8 mouse cellular contexts compared by ENCODE assay signal in the genomic region with DNA sequence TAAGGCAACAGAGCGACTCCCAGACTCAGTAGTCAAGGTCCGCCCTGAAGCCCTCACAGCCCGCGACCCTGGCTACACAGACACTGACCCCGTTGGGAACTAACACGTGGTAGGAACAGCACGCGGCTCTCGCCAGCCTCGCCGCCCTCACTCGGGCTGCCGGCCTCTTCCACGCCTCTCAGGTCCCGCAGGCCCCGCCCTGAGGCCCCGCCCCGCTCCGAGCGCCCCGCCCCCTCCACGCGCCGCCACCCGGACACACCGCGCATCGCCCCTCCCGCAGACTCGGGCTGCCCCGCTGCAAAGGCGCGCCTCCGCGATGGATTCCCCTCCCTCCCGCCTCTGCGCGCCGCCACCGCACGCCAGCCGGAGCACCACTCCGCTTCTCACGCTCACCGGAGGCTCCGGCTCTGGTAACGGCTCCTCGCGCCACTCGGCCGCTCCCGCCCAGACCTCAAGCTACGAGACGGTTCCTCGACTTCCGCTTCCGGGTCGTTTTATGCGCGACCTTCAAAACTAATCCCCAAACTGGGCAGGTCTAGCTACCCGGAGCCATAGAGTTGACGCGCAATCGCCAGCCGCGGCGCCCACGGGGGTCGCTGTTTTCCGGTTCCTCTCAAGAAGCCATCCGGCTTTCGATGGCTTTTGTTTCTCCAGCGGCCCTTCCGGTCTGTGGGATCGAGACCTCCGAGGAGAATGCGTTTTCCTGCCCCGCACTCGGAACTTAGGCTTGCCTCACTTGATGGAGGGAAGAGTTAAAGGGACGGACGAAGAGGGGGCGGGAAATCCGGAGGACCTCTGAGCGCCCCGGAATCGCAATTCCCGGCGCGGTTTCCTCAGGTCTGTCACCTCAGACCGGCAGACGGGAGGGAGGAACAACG. TPM values are rescaled to one million over a fixed set of nuclear protein-coding genes. Genes with fewer than 3 reads are reported as not detected.
DNase-seq lines count a peak whose midpoint lies in the region; ATAC-seq and TF ChIP-seq lines count a peak whose summit lies in the region.

Gene Eif1ad (plus strand): TSS at position 567 of the 878 bp plus-strand sequence.

- under 1% methylated on average over 83 of the region's 92 CpGs for WGBS in forebrain, embryonic 11.5 days
- under 1% methylated on average over 78 of the region's 92 CpGs for WGBS in heart, embryonic 16.5 days
- under 1% methylated on average over 92 of the region's 92 CpGs for WGBS in liver, embryonic 15.5 days (ENCODE audit: insufficient replicate concordance)
- WGBS in neural tube, embryonic 12.5 days, result under 1% methylated on average over 89 of the region's 92 CpGs

- TF ChIP-seq RAD21 in CH12.LX (IDR thresholded peaks at IDR 0.05; ENCODE audit: low read depth, low read length), result no peak

- peaks cover 41% of the 10 kb centered on the region for H3K79me2 ChIP-seq in CH12.LX (replicated peaks; ENCODE audit: control insufficient read depth, extremely low read depth, insufficient read depth, poor library complexity, severe bottlenecking)

- peak within 1 kb of the TSS; percentile 81 to 98 (median 94) for H3K4me3 ChIP-seq in CH12.LX (replicated peaks in 1 of 3; ENCODE audit: low read depth in 2 of 3, low read length in 2 of 3, poor library complexity in 1 of 3)
- peak within 1 kb of the TSS; percentile 92 for H3K4me3 ChIP-seq in forebrain, embryonic 11.5 days (ENCODE audit: low read depth, low read length)
- peak within 1 kb of the TSS; percentile 99 for H3K4me3 ChIP-seq in heart, embryonic 16.5 days (ENCODE audit: low read length)
- H3K4me3 ChIP-seq in liver, embryonic 15.5 days (replicated peaks), result peak within 1 kb of the TSS; percentile 78
- H3K4me3 ChIP-seq in neural tube, embryonic 12.5 days, result peak within 1 kb of the TSS; percentile 90

- H3K4me2 ChIP-seq in CH12.LX (ENCODE audit: insufficient read depth, low read depth, poor library complexity, severe bottlenecking), result peak within 1 kb of the TSS; percentile 80
- H3K4me2 ChIP-seq in forebrain, embryonic 11.5 days (ENCODE audit: low read depth, low read length, severe bottlenecking), result peak within 1 kb of the TSS; percentile 91
- peak within 1 kb of the TSS; percentile 98 for H3K4me2 ChIP-seq in heart, embryonic 16.5 days (ENCODE audit: low read depth, low read length)
- peak within 1 kb of the TSS; percentile 93 for H3K4me2 ChIP-seq in liver, embryonic 15.5 days
- H3K4me2 ChIP-seq in neural tube, embryonic 12.5 days (replicated peaks), result peak within 1 kb of the TSS; percentile 90

- peaks cover 33 to 58% of the 10 kb centered on the region in 2 experiments for H3K36me3 ChIP-seq in CH12.LX (replicated peaks in 1 of 2; ENCODE audit: control insufficient read depth in 1 of 2, insufficient read depth in 1 of 2, low read length in 1 of 2)
- peaks cover 17% of the 10 kb centered on the region for H3K36me3 ChIP-seq in forebrain, embryonic 11.5 days (ENCODE audit: control insufficient read depth, insufficient read depth, low read length)
- peaks cover 34% of the 10 kb centered on the region for H3K36me3 ChIP-seq in heart, embryonic 16.5 days (ENCODE audit: control insufficient read depth, insufficient read depth)
- peaks cover 49% of the 10 kb centered on the region for H3K36me3 ChIP-seq in liver, embryonic 15.5 days (replicated peaks)
- H3K36me3 ChIP-seq in neural tube, embryonic 12.5 days, result peaks cover 45% of the 10 kb centered on the region

- DNase-seq in CH12.LX (ENCODE audit: extremely low read depth), result peak; percentile 97
- DNase-seq in c-Kit-positive CD71-positive TER-119-negative erythroid progenitor cells, embryonic 14.5 days (ENCODE audit: low read depth), result peak; percentile 95
- DNase-seq in forebrain, embryonic 11.5 days (ENCODE audit: low spot score), result peak; percentile 97
- peak; percentile 97 for DNase-seq in kidney, postnatal 36 days
- peak; percentile 99 for DNase-seq in telencephalon, adult 2 months (ENCODE audit: low read depth, low spot score)

- peaks cover 19 to 44% of the 10 kb centered on the region in 2 experiments for H3K4me1 ChIP-seq in CH12.LX (ENCODE audit: control insufficient read depth in 1 of 2, insufficient read depth in 2 of 2)
- peaks cover 10% of the 10 kb centered on the region for H3K4me1 ChIP-seq in forebrain, embryonic 11.5 days (replicated peaks; ENCODE audit: control insufficient read depth, insufficient read depth, low read length)
- peaks cover 20% of the 10 kb centered on the region for H3K4me1 ChIP-seq in heart, embryonic 16.5 days (ENCODE audit: control insufficient read depth, insufficient read depth, low read length)
- H3K4me1 ChIP-seq in liver, embryonic 15.5 days (replicated peaks), result peaks cover 40% of the 10 kb centered on the region
- H3K4me1 ChIP-seq in neural tube, embryonic 12.5 days, result peaks cover 22% of the 10 kb centered on the region

- H3K27ac ChIP-seq in CH12.LX (ENCODE audit: insufficient read depth, low read depth), result peak within 1 kb of the TSS; percentile 88
- H3K27ac ChIP-seq in forebrain, embryonic 11.5 days (ENCODE audit: low read depth, low read length), result peak within 1 kb of the TSS; percentile 84
- peak within 1 kb of the TSS; percentile 98 for H3K27ac ChIP-seq in heart, embryonic 16.5 days (ENCODE audit: low read length)
- H3K27ac ChIP-seq in liver, embryonic 15.5 days (replicated peaks), result peak within 1 kb of the TSS; percentile 95
- H3K27ac ChIP-seq in neural tube, embryonic 12.5 days, result peak within 1 kb of the TSS; percentile 54

- no peaks in the 10 kb centered on the region for H3K9me3 ChIP-seq in CH12.LX (replicated peaks; ENCODE audit: low read length)
- H3K9me3 ChIP-seq in forebrain, embryonic 11.5 days (ENCODE audit: control insufficient read depth, low read length), result no peaks in the 10 kb centered on the region
- no peaks in the 10 kb centered on the region for H3K9me3 ChIP-seq in heart, embryonic 16.5 days (replicated peaks; ENCODE audit: control insufficient read depth, low read length)
- H3K9me3 ChIP-seq in liver, embryonic 15.5 days (replicated peaks), result no peaks in the 10 kb centered on the region
- H3K9me3 ChIP-seq in neural tube, embryonic 12.5 days, result no peaks in the 10 kb centered on the region

- peak within 1 kb of the TSS; percentile 91 for H3K9ac ChIP-seq in CH12.LX (ENCODE audit: insufficient read depth, low read depth)
- peak within 1 kb of the TSS; percentile 89 for H3K9ac ChIP-seq in forebrain, embryonic 11.5 days (ENCODE audit: low read length)
- peak within 1 kb of the TSS; percentile 90 for H3K9ac ChIP-seq in heart, embryonic 16.5 days (ENCODE audit: low read length)
- H3K9ac ChIP-seq in liver, embryonic 15.5 days, result peak within 1 kb of the TSS; percentile 81
- peak within 1 kb of the TSS; percentile 86 for H3K9ac ChIP-seq in neural tube, embryonic 12.5 days

- dilution Hi-C loops in CH12.LX (cut with MboI; ENCODE audit: extremely low pct_ligation_motif_present, extremely low pct_unique_long_range_greater_than_20kb, low sequenced_read_pairs), result no loop called here

- peak in 1 of 2 experiments; percentile 0; a peak in 1 of 4 replicates for TF ChIP-seq CTCF in CH12.LX (conservative IDR thresholded peaks at IDR 0.05 in 1 of 2, IDR thresholded peaks at IDR 0.05 in 1 of 2; ENCODE audit: low read depth in 2 of 2, low read length in 2 of 2)

- H3K27me3 ChIP-seq in CH12.LX (replicated peaks), result no peaks in the 10 kb centered on the region
- H3K27me3 ChIP-seq in forebrain, embryonic 11.5 days (ENCODE audit: control insufficient read depth, insufficient read depth, low read length), result no peaks in the 10 kb centered on the region
- no peaks in the 10 kb centered on the region for H3K27me3 ChIP-seq in heart, embryonic 16.5 days (ENCODE audit: control insufficient read depth, insufficient read depth, low read length)
- no peaks in the 10 kb centered on the region for H3K27me3 ChIP-seq in liver, embryonic 15.5 days
- H3K27me3 ChIP-seq in neural tube, embryonic 12.5 days (replicated peaks), result no peaks in the 10 kb centered on the region

- in situ Hi-C loops in CH12.LX (cut with MboI; ENCODE audit: low pct_ligation_motif_present, low pct_unique_long_range_greater_than_20kb, low sequenced_read_pairs), result no loop called here

- TF ChIP-seq EP300 in CH12.LX (IDR thresholded peaks at IDR 0.05; ENCODE audit: low read length), result 0 out of 2 replicates have a peak, but pooled peaks have one; percentile 1

- ATAC-seq in forebrain, embryonic 11.5 days (replicated peaks; ENCODE audit: low FRiP score), result peak; percentile 93
- peak; percentile 91 for ATAC-seq in heart, embryonic 16.5 days (replicated peaks; ENCODE audit: extremely low read depth, insufficient read depth, low FRiP score)
- ATAC-seq in liver, embryonic 15.5 days (ENCODE audit: insufficient read depth), result peak; percentile 93
- ATAC-seq in neural tube, embryonic 12.5 days (ENCODE audit: low FRiP score, low read depth), result peak; percentile 96

- peak; percentile 79 for TF ChIP-seq POLR2A in CH12.LX (IDR thresholded peaks at IDR 0.05; ENCODE audit: low read depth, low read length)

TF ChIP-seq in CH12.LX, 34 proteins besides CTCF, POLR2A, EP300 and RAD21 (continues in another document):
- TF ChIP-seq CHD1 (IDR thresholded peaks at IDR 0.05; ENCODE audit: low read depth, low read length), result no peak
- TF ChIP-seq E2F4 (IDR thresholded peaks at IDR 0.05; ENCODE audit: insufficient replicate concordance, low read depth, low read length), result 0 out of 2 replicates have a peak, but pooled peaks have one; percentile 34
- peak; percentile 72; the same call in 1 of the 2 replicates for TF ChIP-seq RCOR1 (conservative IDR thresholded peaks at IDR 0.05; ENCODE audit: low read depth, low read length)
- TF ChIP-seq USF1 (IDR thresholded peaks at IDR 0.05; ENCODE audit: low read depth, low read length), result peak; percentile 19; the same call in 1 of the 2 replicates
- TF ChIP-seq IRF4 (IDR thresholded peaks at IDR 0.05; ENCODE audit: low read depth, low read length), result 0 out of 2 replicates have a peak, but pooled peaks have one; percentile 36
- peak; percentile 99 for TF ChIP-seq MXI1 (IDR thresholded peaks at IDR 0.05; ENCODE audit: low read depth, low read length)
- peak; percentile 90 for TF ChIP-seq HCFC1 (IDR thresholded peaks at IDR 0.05; ENCODE audit: low read depth, low read length)
- TF ChIP-seq SMC3 (IDR thresholded peaks at IDR 0.05; ENCODE audit: low read depth, low read length), result no peak
- peak; percentile 83; the same call in 1 of the 2 replicates for TF ChIP-seq CHD2 (IDR thresholded peaks at IDR 0.05; ENCODE audit: low read length)
- peak; percentile 75 for TF ChIP-seq ZMIZ1 (IDR thresholded peaks at IDR 0.05; ENCODE audit: low read depth, low read length)
- TF ChIP-seq PAX5 (IDR thresholded peaks at IDR 0.05; ENCODE audit: low read length), result no peak
- no peak for TF ChIP-seq UBTF (IDR thresholded peaks at IDR 0.05; ENCODE audit: low read depth, low read length)

RNA-seq across cellular contexts. Expression of gene Eif1ad, which starts in this region (rescaled TPM):
- total RNA-seq in CH12.LX (2012; rRNA removed) (68.4 and 82.5 TPM in 2 replicates), CH12.LX (2014; rRNA removed) (79.3 and 86.0 TPM in 2 replicates)
- 97.7 and 98.8 TPM in 2 replicates for polyA plus RNA-seq in CH12.LX (2012; ENCODE audit: insufficient read length, low read depth)
- 79.2 and 82.8 TPM in 2 replicates for polyA plus RNA-seq in forebrain, embryonic 11.5 days (2014; fragmentation: Nextera tagmentation; extraction: Ambion mirVana)
- polyA plus RNA-seq in heart, embryonic 16.5 days (2015; fragmentation: Nextera tagmentation; extraction: Ambion mirVana), result 44.5 and 45.2 TPM in 2 replicates
- polyA plus RNA-seq in liver, embryonic 15.5 days (2015; fragmentation: Nextera tagmentation; extraction: Ambion mirVana), result 26.0 and 26.5 TPM in 2 replicates
- 69.7 and 70.9 TPM in 2 replicates for polyA plus RNA-seq in neural tube, embryonic 12.5 days (2016; fragmentation: Nextera tagmentation; extraction: Ambion mirVana)

Comparison
In these comparisons a context has a peak if more than half of its experiments do, and no peak if none do; other contexts are left out.
1. Peak in every context shown above with its lines: DNase-seq, ATAC-seq, H3K4me3 ChIP-seq and H3K27ac ChIP-seq.